Mouse (Mus musculus) cerebellum, adult 11 months (tissue): Measurements from ENCODE around the gene 1700016K19Rik.

Experiments used
- DNase-seq: peaks from one replicate; pipeline ENCODE4 v3.0.0; 2022

Gene 1700016K19Rik

DNA sequence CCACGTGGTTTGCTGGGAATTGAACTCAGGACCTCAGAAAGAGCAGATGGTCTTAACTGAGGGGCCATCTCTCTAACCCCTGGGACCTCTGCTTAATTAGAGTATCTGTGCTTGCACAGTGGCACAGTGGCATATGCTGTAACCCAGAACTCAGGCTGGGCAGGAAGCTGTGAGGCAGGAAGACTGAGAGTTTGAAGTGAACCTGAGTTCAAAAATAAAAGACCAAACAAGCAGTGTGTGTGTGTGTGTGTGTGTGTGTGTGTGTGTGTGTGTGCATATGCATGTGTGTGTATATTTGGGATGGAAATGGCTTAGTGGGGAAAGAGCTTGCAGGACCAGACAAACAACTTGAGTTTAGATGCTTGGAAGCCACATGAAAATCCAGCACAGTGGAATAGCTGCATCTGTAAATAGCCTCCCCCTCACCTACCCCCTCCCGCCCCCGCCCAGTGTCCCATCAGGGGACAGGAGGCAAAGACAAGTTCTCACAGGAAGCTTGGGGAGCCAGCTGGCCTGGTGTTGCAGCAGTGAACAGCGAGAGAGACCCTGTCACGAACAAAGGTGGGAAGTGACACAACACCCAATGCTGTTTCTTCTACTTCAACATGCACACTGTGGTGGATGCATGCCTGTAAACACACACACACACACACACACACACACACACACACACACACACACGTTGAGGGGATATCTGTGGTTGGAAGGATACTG lies 38.0 kb downstream of the 1700016K19Rik start:
- no peak for DNase-seq

DNA sequence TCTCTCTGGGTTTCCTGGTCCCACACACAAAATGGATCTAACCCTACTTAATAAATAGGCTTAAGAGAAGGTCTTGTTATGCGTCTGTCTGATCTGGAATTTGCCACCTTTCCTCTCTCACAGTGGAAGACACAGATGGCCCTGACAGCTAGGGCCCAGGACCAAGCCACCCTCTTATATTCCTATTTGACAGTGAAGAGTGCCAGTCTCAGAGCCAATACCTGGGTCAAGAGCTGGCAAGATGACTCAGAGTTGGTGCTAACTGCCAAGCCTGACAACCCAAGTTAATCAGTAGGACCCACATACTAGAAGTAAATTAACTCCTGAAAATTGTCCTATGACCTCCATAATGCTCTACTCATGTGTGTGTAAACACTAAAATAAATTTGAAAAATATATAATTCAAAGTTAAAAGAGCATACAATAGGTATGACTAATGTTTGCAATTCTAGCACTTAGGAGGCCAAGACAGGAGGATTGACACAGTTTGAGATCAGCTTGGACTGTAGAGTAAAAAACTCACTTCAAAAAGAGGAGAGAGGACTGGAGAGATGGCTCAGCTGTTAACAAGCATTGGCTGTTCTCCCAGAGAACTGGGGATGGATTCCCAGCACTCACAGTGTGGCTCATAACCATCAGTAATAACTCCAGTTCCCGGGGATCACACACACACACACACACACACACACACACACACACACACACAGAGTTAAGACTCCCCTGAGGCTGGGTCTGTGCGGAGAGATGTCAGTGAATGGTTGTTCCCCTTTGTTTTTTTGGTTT lies 39.8 kb downstream of the 1700016K19Rik start:
- peak; percentile 68 for DNase-seq

DNA sequence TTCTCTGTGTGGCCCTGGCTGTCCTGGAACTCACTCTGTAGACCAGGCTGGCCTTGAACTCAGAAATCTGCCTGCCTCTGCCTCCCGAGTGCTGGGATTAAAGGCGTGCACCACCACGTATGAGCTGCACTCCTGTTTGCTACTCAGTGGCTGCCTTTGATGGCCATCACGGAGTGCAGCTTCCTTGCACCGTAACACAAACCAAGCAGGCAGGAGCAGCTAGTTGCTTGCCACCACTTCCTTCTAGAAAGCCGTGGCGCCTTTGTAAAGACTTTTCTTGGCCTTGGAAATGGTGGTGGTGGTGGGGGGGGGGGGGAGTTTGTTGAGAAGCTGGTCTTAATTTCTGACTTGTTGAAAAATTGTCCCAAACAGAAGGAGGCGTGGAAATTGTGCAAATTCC lies 40.4 kb downstream of the 1700016K19Rik start:
- DNase-seq: no peak

DNA sequence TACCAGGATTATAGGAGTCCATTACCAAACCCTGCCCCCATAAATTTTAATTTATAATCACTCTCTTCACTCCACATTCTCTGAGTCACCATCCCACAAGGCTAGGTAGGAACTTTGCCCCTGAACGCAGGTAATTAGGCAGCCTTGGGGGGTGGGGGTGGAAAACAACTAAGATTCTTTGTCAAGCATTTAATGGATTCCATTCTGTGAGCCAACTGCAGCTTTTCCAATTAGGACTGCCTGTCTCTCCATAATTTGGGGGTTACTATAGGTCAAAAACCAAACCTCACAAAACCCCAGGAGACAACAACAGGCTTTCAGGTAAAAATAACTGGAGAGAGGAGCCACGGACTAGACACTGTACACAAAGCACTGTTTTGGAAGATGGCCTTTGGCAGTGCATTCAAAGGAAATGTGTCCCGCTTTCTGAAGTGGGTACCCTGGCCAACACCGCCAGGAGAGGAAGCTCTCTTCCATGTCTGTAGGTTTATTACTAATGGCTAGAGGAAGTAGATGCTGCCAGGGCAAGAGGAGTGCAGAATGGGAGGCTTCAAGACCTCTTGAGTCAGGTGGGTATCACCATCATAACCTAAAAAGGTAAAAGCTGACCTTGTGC lies 41.2 kb downstream of the 1700016K19Rik start:
- DNase-seq: no peak

DNA sequence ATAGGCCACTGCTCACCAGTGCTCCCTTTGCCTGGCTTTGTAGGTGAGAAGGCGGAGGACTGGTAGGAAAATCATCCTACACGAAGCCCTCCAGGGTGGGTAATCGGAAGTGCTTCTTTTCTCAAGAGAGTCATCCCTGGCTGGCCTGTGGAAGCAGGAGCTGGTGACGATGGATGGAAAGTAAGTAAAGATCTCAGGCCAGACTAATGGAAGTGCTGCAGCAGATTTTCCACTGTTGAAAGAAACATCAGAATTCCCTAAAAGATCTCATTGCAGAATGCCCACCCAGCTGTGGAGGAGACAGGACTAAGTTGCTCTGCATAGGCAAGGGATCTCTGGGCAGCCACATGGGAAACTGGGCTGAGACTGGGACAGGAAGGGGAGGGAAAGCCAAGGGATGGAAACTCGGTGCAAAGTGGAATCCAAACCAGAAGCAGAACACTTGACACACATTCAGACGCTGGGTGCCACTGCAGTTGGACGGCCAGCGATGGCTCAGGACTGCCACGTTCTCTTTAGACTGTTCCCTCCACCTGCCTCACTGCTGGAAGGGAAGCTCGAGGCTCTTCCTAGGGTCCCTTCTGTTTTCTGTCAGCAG lies 42.4 kb downstream of the 1700016K19Rik start:
- DNase-seq: no peak

DNA sequence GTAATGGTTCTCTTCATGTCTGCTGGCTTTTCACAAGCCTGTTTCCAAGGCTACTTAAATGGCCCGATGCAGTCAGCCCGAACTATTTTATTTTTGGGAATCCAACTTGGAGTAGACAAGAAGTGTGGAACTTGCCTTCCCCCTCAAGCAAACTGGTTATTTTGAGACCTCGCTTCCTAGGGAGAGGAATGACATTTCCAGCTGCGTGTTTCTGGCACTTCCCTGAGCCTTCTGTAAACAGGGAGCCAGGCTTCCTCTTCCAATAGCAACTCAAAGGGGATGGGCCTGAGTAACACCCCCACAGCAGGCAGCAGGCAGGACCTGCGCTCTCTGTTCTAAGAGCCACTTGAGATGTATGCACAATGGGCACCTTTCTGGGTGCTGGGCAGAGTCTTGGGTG lies 43.2 kb downstream of the 1700016K19Rik start:
- DNase-seq: no peak

DNA sequence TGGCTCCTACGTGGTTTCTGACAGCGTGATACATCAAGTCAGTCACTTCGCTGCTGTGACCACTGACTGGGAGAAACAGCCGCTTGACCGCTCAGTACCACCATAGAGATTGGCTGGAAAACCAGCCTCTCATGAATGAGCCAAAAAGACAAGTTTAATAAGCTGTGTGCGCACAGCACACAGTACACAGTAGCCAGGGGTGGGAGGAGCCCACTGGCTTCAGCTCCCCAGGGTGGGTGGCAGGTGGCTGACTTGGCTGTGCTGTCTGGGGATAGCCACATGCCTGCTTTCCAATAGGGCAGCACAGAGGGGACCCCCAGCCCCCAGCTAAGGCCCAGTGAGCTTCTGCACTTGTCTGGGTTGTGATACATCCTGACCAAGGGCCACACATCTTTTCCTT lies 44.8 kb downstream of the 1700016K19Rik start:
- no peak for DNase-seq

DNA sequence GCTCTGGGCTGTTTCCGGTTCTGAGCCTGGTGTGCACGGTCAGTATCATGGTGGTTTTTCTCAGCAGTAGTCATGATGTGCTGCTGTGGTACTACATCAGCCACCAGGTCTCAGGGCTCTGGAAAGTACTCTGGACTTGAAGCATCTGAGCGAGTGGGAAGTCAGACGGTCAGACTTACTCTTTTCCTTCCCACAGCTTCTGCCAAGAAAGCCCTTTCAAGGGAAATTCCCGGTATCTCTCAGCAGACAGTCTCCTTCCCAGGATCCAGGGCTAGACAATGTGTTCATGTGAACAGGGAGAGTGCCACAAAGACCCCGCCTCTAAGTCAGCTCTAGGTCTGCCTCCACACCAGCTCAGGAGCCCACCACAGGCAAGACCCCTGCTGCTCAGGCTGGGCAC lies 45.7 kb downstream of the 1700016K19Rik start:
- DNase-seq: no peak

DNA sequence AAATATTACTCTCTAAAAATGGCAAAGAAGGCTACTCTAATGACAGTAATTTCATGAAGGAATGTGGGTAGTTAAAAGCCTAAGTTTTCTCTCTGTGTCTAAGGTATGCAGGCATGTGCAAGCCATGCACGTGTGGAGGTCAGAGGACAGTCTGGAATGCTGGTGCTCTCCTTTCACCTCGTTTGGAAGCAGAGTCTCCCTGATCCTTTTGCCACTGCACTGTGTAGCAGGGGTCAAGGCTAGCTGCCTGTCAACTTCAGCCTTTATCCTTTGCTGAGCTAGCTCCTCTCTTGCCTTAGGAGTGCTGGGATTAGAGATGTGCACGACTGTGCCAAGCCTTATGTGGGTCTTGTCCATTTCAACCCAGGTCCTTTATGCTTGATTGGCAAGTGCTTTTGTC lies 50.8 kb downstream of the 1700016K19Rik start:
- DNase-seq: no peak

DNA sequence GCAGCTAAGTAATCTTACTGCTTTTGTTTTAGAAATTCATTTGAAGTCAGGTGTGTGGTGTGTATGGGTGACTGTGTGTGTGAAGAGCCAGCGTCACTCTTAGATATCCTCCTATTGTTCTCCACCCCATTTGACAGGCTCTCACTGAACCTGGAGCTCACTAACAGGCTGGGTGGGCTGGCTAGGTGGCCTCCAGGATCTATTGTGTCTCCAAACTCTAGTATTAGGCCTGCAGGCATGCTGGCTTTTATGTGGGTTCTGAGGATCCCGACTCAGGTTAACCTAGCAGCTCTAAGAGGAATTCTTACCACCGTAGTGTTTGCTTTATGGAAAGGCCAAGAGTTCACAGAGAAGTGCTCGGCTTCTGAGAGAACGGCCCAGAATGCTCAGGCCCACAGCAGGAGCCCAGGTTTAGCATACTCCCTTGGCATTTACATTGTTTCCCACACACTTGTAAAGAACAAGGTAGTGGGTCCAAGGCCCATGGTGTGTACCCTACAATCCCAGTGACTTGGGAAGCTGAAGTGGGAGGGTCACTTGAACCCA lies 51.3 kb downstream of the 1700016K19Rik start:
- no peak for DNase-seq

DNA sequence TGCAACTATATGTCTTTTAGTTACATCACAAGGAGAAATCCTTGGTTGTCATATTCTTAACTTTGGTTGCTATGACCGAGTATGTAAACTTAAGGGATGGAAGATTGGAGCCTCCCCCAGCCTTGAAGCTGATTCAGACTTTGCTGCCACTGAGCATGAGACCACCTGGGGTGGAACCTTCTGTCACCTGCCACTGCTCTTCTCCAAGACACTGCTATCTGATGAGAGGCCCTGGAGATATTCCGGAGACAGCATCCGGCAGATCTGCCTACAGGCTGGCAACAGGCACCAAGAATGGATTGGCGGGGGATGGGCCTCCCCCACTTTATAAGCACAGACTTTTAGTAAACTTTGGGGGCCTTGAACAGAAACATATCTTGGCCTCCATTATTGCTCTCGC lies 52.8 kb downstream of the 1700016K19Rik start:
- peak; percentile 76 for DNase-seq
